Comparison of ENCODE assay signal across 8 mouse cellular contexts in the genomic region with DNA sequence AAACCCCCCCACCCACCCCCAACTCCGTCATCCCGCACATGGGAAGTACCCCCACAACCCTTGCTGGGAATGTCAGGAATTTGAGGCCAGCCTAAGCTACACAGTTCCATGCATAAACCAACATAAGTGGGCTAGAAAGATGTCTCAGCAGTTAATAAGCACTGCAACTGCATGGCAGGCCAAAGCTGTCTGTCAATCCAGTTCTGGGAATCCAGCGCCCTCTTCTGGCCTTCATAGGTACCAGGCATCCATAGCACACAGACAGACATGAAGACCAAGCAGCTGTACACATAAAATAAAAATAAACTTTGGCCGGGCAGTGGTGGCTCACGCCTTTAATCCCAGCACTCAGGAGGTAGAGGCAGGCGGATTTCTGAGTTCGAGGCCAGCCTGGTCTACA. TPM values are rescaled to one million over a fixed set of nuclear protein-coding genes. Genes with fewer than 3 reads are reported as not detected.
DNase-seq lines count a peak whose midpoint lies in the region; ATAC-seq and TF ChIP-seq lines count a peak whose summit lies in the region.

No protein-coding gene starts in this region.

- intact Hi-C loops in heart, postnatal 36 days (cut with DNase I), result loop anchor here (1.0 kb wide), 1 partner anchor 22 kb away; no protein-coding TSS in a partner anchor

- H3K36me3 ChIP-seq in liver, embryonic 14.5 days (replicated peaks; ENCODE audit: control insufficient read depth, insufficient read depth, low read depth), result peaks cover 74% of the 10 kb centered on the region
- peaks cover 48% of the 10 kb centered on the region for H3K36me3 ChIP-seq in neural tube, embryonic 11.5 days (ENCODE audit: control insufficient read depth, insufficient read depth, low read length)

- no peak for TF ChIP-seq EP300 in liver, embryonic 14.5 days (IDR thresholded peaks at IDR 0.05; ENCODE audit: low read depth)

- H3K27ac ChIP-seq in liver, embryonic 14.5 days, result no peak overlapping the region
- H3K27ac ChIP-seq in neural tube, embryonic 11.5 days (ENCODE audit: low read depth, low read length), result no peak overlapping the region

- H3K27me3 ChIP-seq in liver, embryonic 14.5 days (ENCODE audit: control insufficient read depth, insufficient read depth, low read length), result no peaks in the 10 kb centered on the region
- H3K27me3 ChIP-seq in neural tube, embryonic 11.5 days (ENCODE audit: control insufficient read depth, insufficient read depth, low read length), result no peaks in the 10 kb centered on the region

- no peak overlapping the region for H3K9ac ChIP-seq in liver, embryonic 14.5 days (replicated peaks)
- H3K9ac ChIP-seq in neural tube, embryonic 11.5 days (ENCODE audit: low read length), result no peak overlapping the region

- TF ChIP-seq CTCF in liver, embryonic 14.5 days (IDR thresholded peaks at IDR 0.05; ENCODE audit: low read depth), result peak; percentile 92

- H3K4me1 ChIP-seq in liver, embryonic 14.5 days (replicated peaks; ENCODE audit: control insufficient read depth in 2 of 2, insufficient read depth in 2 of 2, low read length in 1 of 2), result peaks cover 5 to 7% of the 10 kb centered on the region in 2 experiments
- peaks cover 6% of the 10 kb centered on the region for H3K4me1 ChIP-seq in neural tube, embryonic 11.5 days (ENCODE audit: control insufficient read depth, insufficient read depth, low read length)

- peak; percentile 65 to 66 for DNase-seq in right cerebral cortex, adult 2 months (ENCODE audit: low spot score in 2 of 2)
- no peak for DNase-seq in right cerebral cortex, adult 18-20 months
- peak; percentile 81 for DNase-seq in T-cell, adult 2 months (ENCODE audit: low spot score)
- DNase-seq in embryo, embryonic 11 days, result peak; percentile 73
- DNase-seq in heart, postnatal 36 days, result peak; percentile 68 to 71
- DNase-seq in liver, embryonic 14.5 days (ENCODE audit: low read depth in 3 of 3, low spot score in 3 of 3), result no peak
- peak; percentile 62 for DNase-seq in neural tube, embryonic 11.5 days (ENCODE audit: low spot score)
- DNase-seq in ovary, postnatal 14 days (ENCODE audit: low spot score), result no peak

- no peak overlapping the region for H3K4me3 ChIP-seq in liver, embryonic 14.5 days (ENCODE audit: insufficient read depth in 1 of 2, low read depth in 2 of 2, low read length in 2 of 2)
- H3K4me3 ChIP-seq in neural tube, embryonic 11.5 days (ENCODE audit: low read depth, low read length), result no peak overlapping the region

- WGBS in liver, embryonic 14.5 days (ENCODE audit: insufficient replicate concordance), result 48% methylated on average over 7 of the region's 7 CpGs
- WGBS in neural tube, embryonic 11.5 days, result 63% methylated on average over 7 of the region's 7 CpGs

- H3K9me3 ChIP-seq in liver, embryonic 14.5 days (ENCODE audit: control insufficient read depth, low read length), result no peaks in the 10 kb centered on the region
- H3K9me3 ChIP-seq in neural tube, embryonic 11.5 days (ENCODE audit: control insufficient read depth, low read length), result no peaks in the 10 kb centered on the region

- no peak for ATAC-seq in liver, embryonic 14.5 days (ENCODE audit: insufficient read depth)
- no peak for ATAC-seq in neural tube, embryonic 11.5 days (ENCODE audit: insufficient read depth, low FRiP score, low TSS enrichment)

- H3K4me2 ChIP-seq in liver, embryonic 14.5 days (ENCODE audit: low read depth), result no peak overlapping the region
- no peak overlapping the region for H3K4me2 ChIP-seq in neural tube, embryonic 11.5 days (ENCODE audit: low read depth)

RNA-seq across cellular contexts. Expression of a gene that starts 13.4 kb away (rescaled TPM):
- 10 to 100 TPM; 18.5 to 21.5 TPM for total RNA-seq in heart, postnatal 36 days (2021)
- 2.3 and 2.7 TPM in 2 replicates for polyA plus RNA-seq in liver, embryonic 14.5 days (2012; rRNA removed)
- 3.3 and 4.3 TPM in 2 replicates for polyA plus RNA-seq in liver, embryonic 14.5 days (2014; fragmentation: Nextera tagmentation; extraction: Ambion mirVana)
- polyA plus RNA-seq in neural tube, embryonic 11.5 days (2014; fragmentation: Nextera tagmentation; extraction: Ambion mirVana), result 10.9 and 12.2 TPM in 2 replicates

RNA-seq across cellular contexts. Expression of a gene that starts 13.8 kb away (rescaled TPM):
- 10 to 100 TPM; 14.1 to 18.3 TPM for total RNA-seq in heart, postnatal 36 days (2021)
- polyA plus RNA-seq in liver, embryonic 14.5 days (2012; rRNA removed), result 17.4 and 26.6 TPM in 2 replicates
- 51.4 and 55.1 TPM in 2 replicates for polyA plus RNA-seq in liver, embryonic 14.5 days (2014; fragmentation: Nextera tagmentation; extraction: Ambion mirVana)
- polyA plus RNA-seq in neural tube, embryonic 11.5 days (2014; fragmentation: Nextera tagmentation; extraction: Ambion mirVana), result 68.3 and 69.0 TPM in 2 replicates

RNA-seq across cellular contexts. Expression of a gene that starts 22.9 kb away (rescaled TPM):
- under 1 TPM; 0.44 to 0.68 TPM for total RNA-seq in heart, postnatal 36 days (2021)
- 1.8 and 2.1 TPM in 2 replicates for polyA plus RNA-seq in liver, embryonic 14.5 days (2012; rRNA removed)
- 2.5 and 2.6 TPM in 2 replicates for polyA plus RNA-seq in liver, embryonic 14.5 days (2014; fragmentation: Nextera tagmentation; extraction: Ambion mirVana)
- polyA plus RNA-seq in neural tube, embryonic 11.5 days (2014; fragmentation: Nextera tagmentation; extraction: Ambion mirVana), result 1.6 and 2.6 TPM in 2 replicates

RNA-seq across cellular contexts. Expression of a gene that starts 27.1 kb away (rescaled TPM):
- not detected for total RNA-seq in heart, postnatal 36 days (2021)
- polyA plus RNA-seq in liver, embryonic 14.5 days (2012; rRNA removed), result 28.7 and 29.2 TPM in 2 replicates
- 26.7 and 37.0 TPM in 2 replicates for polyA plus RNA-seq in liver, embryonic 14.5 days (2014; fragmentation: Nextera tagmentation; extraction: Ambion mirVana)
- polyA plus RNA-seq in neural tube, embryonic 11.5 days (2014; fragmentation: Nextera tagmentation; extraction: Ambion mirVana), result not detected in 2 replicates

Comparison
In these comparisons a context has a peak if more than half of its experiments do, and no peak if none do; other contexts are left out.
1. DNase-seq: peak in right cerebral cortex, adult 2 months (2 of 2), T-cell, adult 2 months (single experiment), embryo, embryonic 11 days (single experiment), heart, postnatal 36 days (2 of 2) and neural tube, embryonic 11.5 days (single experiment); none in right cerebral cortex, adult 18-20 months (single experiment), liver, embryonic 14.5 days (0 of 3) and ovary, postnatal 14 days (single experiment).